Mouse (Mus musculus) heart, embryonic 14.5 days (tissue): ENCODE measurements at regions not wholly inside any gene's neighbourhood (a gene's known extent, or its start where the extent isn't known, plus 50 kb on each side); places are given as distances from the start of the nearest gene placed in this dataset.

Experiments used
- ATAC-seq: fragments of 200-750 bp; cut with Nextera tagmentation; 2 replicates; pipeline ENCODE4 v1.8.0; 2017; ENCODE audit warnings: low read depth, moderate TSS enrichment; ENCODE audit not compliant: insufficient number of reproducible peaks, insufficient read depth, low FRiP score
- H3K27ac ChIP-seq, 2 experiments: fragments of 200-500 bp in 1 of 2; fragments of 300-500 bp in 1 of 2; sonication (generic) in 1 of 2; replicated peaks in 1 of 2; 2 replicates each; pipeline ENCODE4 v1.5.1; 2012 to 2014; ENCODE audit warnings: low read depth in 2 of 2, low read length in 2 of 2, control low read depth in 1 of 2, mild to moderate bottlenecking in 1 of 2, mixed read lengths in 1 of 2; ENCODE audit not compliant: control insufficient read depth in 1 of 2, insufficient read depth in 1 of 2
- H3K27me3 ChIP-seq: fragments of 300-500 bp; sonication (generic); 2 replicates; pipeline ENCODE4 v1.6.1; 2014; ENCODE audit warnings: mild to moderate bottlenecking, low read length, control low read depth; ENCODE audit not compliant: control insufficient read depth, insufficient read depth
- H3K36me3 ChIP-seq: fragments of 300-500 bp; sonication (generic); 2 replicates; pipeline ENCODE4 v1.6.1; 2014; ENCODE audit warnings: mild to moderate bottlenecking, control low read depth, low read length, mixed read lengths; ENCODE audit not compliant: control insufficient read depth, insufficient read depth
- H3K4me1 ChIP-seq, 2 experiments: fragments of 200-500 bp in 1 of 2; fragments of 300-500 bp in 1 of 2; sonication (generic) in 1 of 2; 2 replicates each; pipeline ENCODE4 v1.6.1; 2012 to 2014; ENCODE audit warnings: low read length in 2 of 2, control low read depth in 1 of 2, mixed read lengths in 1 of 2; ENCODE audit not compliant: control insufficient read depth in 2 of 2, insufficient read depth in 2 of 2
- H3K4me2 ChIP-seq: fragments of 300-500 bp; sonication (generic); 2 replicates; pipeline ENCODE4 v1.6.1; 2014; ENCODE audit warnings: mild to moderate bottlenecking, low read length
- H3K4me3 ChIP-seq, 2 experiments: fragments of 200-500 bp in 1 of 2; fragments of 300-500 bp in 1 of 2; sonication (generic) in 1 of 2; 2 replicates each; pipeline ENCODE4 v1.5.1; 2012 to 2014; ENCODE audit warnings: low read length in 2 of 2, mild to moderate bottlenecking in 2 of 2, control low read depth in 1 of 2, low read depth in 1 of 2, moderate library complexity in 1 of 2; ENCODE audit not compliant: control insufficient read depth in 1 of 2, insufficient read depth in 1 of 2
- H3K9ac ChIP-seq: fragments of 300-500 bp; sonication (generic); 2 replicates; pipeline ENCODE4 v1.6.1; 2014; ENCODE audit warnings: mild to moderate bottlenecking, low read length
- H3K9me3 ChIP-seq: fragments of 300-500 bp; sonication (generic); 2 replicates; pipeline ENCODE4 v1.6.1; 2016; ENCODE audit warnings: low read length, control low read depth; ENCODE audit not compliant: control insufficient read depth
- WGBS: fragments of 180-500 bp; shearing (Covaris S2); extraction: QIAGEN DNeasy Blood & Tissue Kit; methylation state at CpG from one replicate; pipeline ENCODE4 v1.1.7; 2014; 5-methylcytosine and 5-hydroxymethylcytosine counted together

- Histone ChIP-seq H3K9me3 (no peaks in the 10 kb centered on the region), H3K4me3 (no peak overlapping the region), H3K27me3 (no peaks in the 10 kb centered on the region), H3K4me2 (no peak overlapping the region), H3K36me3 (no peaks in the 10 kb centered on the region), H3K9ac (no peak overlapping the region), H3K27ac (no peak overlapping the region), H3K4me1 (peaks cover 0 to 16% of the 10 kb centered on the region in 2 experiments; a peak in 2 of 4 replicates)
- 41% methylated on average over 6 of the region's 6 CpGs for WGBS
- no peak for ATAC-seq
Observed at GRCm38 (mm10) chr9:32874306-32874875, 238.4 kb downstream of the Ets1 start.

- Histone ChIP-seq H3K4me2 (no peak overlapping the region), H3K9ac (no peak overlapping the region), H3K4me3 (no peak overlapping the region), H3K9me3 (no peaks in the 10 kb centered on the region), H3K27ac (no peak overlapping the region), H3K27me3 (no peaks in the 10 kb centered on the region), H3K36me3 (no peaks in the 10 kb centered on the region), H3K4me1 (no peaks in the 10 kb centered on the region)
- ATAC-seq = no peak
- 76% methylated on average over 7 of the region's 7 CpGs for WGBS
Observed at GRCm38 (mm10) chr9:32882819-32883587, 247.0 kb downstream of the Ets1 start.

GRCm38 (mm10) chr9:32886008-32886650 is 250.1 kb downstream of the Ets1 start:
- Histone ChIP-seq H3K4me1 (no peaks in the 10 kb centered on the region), H3K27ac (no peak overlapping the region), H3K9ac (no peak overlapping the region), H3K4me3 (no peak overlapping the region), H3K36me3 (no peaks in the 10 kb centered on the region), H3K4me2 (no peak overlapping the region), H3K27me3 (no peaks in the 10 kb centered on the region), H3K9me3 (no peaks in the 10 kb centered on the region)
- ATAC-seq = no peak
- 74% methylated on average over 6 of the region's 6 CpGs for WGBS

GRCm38 (mm10) chr9:32899801-32900200 is 263.8 kb downstream of the Ets1 start:
- Histone ChIP-seq H3K9me3 (no peaks in the 10 kb centered on the region), H3K4me3 (no peak overlapping the region), H3K27ac (no peak overlapping the region), H3K4me2 (no peak overlapping the region), H3K9ac (no peak overlapping the region), H3K36me3 (no peaks in the 10 kb centered on the region), H3K27me3 (no peaks in the 10 kb centered on the region), H3K4me1 (0 out of 4 replicates have a peak, but pooled peaks cover 0 to 2% of the 10 kb centered on the region in 2 experiments)
- ATAC-seq = no peak
- 43% methylated on average over 4 of the region's 4 CpGs for WGBS

GRCm38 (mm10) chr9:32901287-32901686 is 265.3 kb downstream of the Ets1 start:
- Histone ChIP-seq H3K9me3 (no peaks in the 10 kb centered on the region), H3K36me3 (no peaks in the 10 kb centered on the region), H3K27me3 (no peaks in the 10 kb centered on the region), H3K4me1 (peaks cover 0 to 3% of the 10 kb centered on the region in 2 experiments; a peak in 1 of 4 replicates), H3K4me3 (no peak overlapping the region), H3K9ac (no peak overlapping the region), H3K27ac (peak overlapping the region in 1 of 2 experiments; percentile 69; a peak in 2 of 4 replicates), H3K4me2 (no peak overlapping the region)
- ATAC-seq = peak; percentile 68
- WGBS = 66% methylated on average over 4 of the region's 4 CpGs

GRCm38 (mm10) chr9:32906233-32906872 is 270.3 kb downstream of the Ets1 start:
- no peaks in the 10 kb centered on the region for H3K27me3 ChIP-seq
- no peak overlapping the region for H3K4me3 ChIP-seq
- H3K9me3 ChIP-seq = no peaks in the 10 kb centered on the region
- H3K4me2 ChIP-seq = peak overlapping the region; percentile 7; the same call in 1 of the 2 replicates
- 0 out of 2 replicates have a peak, but pooled peaks have one; percentile 21 for ATAC-seq
- peaks cover 0 to 8% of the 10 kb centered on the region in 2 experiments; a peak in 2 of 4 replicates for H3K4me1 ChIP-seq
- H3K9ac ChIP-seq = no peak overlapping the region
- WGBS = 16% methylated on average over 8 of the region's 8 CpGs
- no peaks in the 10 kb centered on the region for H3K36me3 ChIP-seq
- peak overlapping the region in 1 of 2 experiments; percentile 24; a peak in 1 of 4 replicates for H3K27ac ChIP-seq

- no peak overlapping the region for H3K9ac ChIP-seq
- H3K4me3 ChIP-seq = no peak overlapping the region
- no peak overlapping the region for H3K27ac ChIP-seq
- 37% methylated on average over 7 of the region's 7 CpGs for WGBS
- H3K4me1 ChIP-seq = peaks cover 0 to 8% of the 10 kb centered on the region in 2 experiments; a peak in 2 of 4 replicates
- H3K36me3 ChIP-seq = no peaks in the 10 kb centered on the region
- H3K27me3 ChIP-seq = no peaks in the 10 kb centered on the region
- H3K9me3 ChIP-seq = no peaks in the 10 kb centered on the region
- H3K4me2 ChIP-seq = no peak overlapping the region
- no peak for ATAC-seq
Observed at GRCm38 (mm10) chr9:32910641-32911040, 274.6 kb downstream of the Ets1 start.
